Mouse (Mus musculus): ENCODE data around the gene Yjefn3. TPM values are rescaled to one million over a fixed set of nuclear protein-coding genes. Genes with fewer than 3 reads are reported as not detected.

The Yjefn3 gene
- polyA plus RNA-seq, 1 experiment from 2014 or later = 10.8 TPM

DNA sequence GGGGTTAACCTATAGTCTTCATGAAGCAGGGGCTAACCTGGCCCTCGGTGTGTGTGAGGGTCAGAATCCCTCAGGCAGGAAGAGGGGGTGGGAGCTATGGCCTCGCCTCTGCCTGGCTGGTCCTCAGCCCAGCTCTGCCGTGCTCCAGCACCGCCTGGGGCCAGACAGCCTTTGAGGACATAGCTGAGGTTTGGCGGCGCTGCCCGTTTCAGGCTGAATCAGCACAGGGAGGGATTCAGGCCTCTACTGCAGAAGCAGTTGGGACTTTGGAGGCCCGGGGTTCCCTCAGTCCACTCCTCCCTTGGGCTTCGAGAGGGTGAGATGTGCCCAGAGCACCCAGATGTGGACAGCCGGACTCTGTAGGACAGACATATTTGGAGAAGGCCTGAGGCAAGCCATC, 26.4 kb downstream of the Yjefn3 start:
- Histone ChIP-seq H3K27me3 (peaks cover 33% of the 10 kb centered on the region), H3K4me3 (replicated peaks) (no peak overlapping the region), H3K36me3 (peaks cover 21% of the 10 kb centered on the region), H3K9me3 (no peaks in the 10 kb centered on the region), H3K9ac (replicated peaks) (no peak overlapping the region), H3K4me2 (replicated peaks) (no peak overlapping the region), H3K4me1 (replicated peaks) (peaks cover 5% of the 10 kb centered on the region; the same call in 1 of the 2 replicates), H3K27ac (no peak overlapping the region)
- 43% methylated on average over 10 of the region's 10 CpGs for WGBS
- no peak for ATAC-seq

DNA sequence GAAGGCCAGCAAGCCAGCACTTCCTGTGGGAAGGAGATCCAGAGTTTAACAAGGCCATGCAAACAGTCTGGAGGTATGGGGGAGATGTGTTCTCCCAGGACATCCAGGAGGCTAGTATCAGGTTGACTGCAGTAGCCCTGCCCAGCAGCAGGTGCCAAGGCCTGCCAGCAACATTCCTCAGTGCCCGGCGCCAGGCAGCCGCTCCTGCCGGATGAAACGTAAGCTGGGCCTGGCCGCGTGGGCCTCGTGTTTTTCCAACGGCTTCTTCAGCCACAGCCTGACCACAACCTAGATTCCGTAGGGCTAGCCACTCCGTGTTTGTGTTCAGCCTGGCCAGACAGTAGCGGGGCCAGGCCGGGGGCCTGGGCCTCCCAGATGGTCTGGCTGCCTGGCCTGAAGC, 27.9 kb downstream of the Yjefn3 start:
- Histone ChIP-seq H3K9me3 (no peaks in the 10 kb centered on the region), H3K9ac (replicated peaks) (no peak overlapping the region), H3K4me2 (replicated peaks) (no peak overlapping the region), H3K36me3 (peaks cover 32% of the 10 kb centered on the region), H3K4me1 (replicated peaks) (no peaks in the 10 kb centered on the region), H3K27me3 (peaks cover 19% of the 10 kb centered on the region), H3K27ac (no peak overlapping the region), H3K4me3 (replicated peaks) (no peak overlapping the region)
- WGBS = 90% methylated on average over 13 of the region's 13 CpGs
- ATAC-seq = no peak

DNA sequence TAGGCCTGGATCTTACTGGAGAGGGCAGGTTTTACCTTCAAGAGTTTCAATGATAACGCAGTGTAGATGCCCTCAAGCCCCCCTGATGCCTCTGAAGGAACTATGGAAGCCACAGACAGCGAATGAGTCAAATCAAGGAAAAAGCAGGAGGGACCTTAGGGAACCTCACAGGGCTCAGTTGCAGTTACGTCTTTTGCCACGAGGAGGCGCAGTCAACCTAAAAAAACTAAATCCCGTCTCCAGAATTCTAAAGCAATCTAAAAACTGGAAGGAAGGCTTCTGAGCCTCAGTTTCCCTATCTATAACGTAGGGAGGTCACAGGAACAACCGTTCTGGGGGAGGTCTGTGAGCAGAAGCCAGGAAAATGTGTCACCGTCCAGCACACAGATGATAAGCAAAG, 28.4 kb downstream of the Yjefn3 start:
- no peak overlapping the region for H3K4me3 ChIP-seq (replicated peaks)
- H3K4me1 ChIP-seq (replicated peaks) = no peaks in the 10 kb centered on the region
- H3K4me2 ChIP-seq (replicated peaks) = no peak overlapping the region
- H3K27me3 ChIP-seq = peaks cover 14% of the 10 kb centered on the region
- H3K36me3 ChIP-seq = peaks cover 32% of the 10 kb centered on the region
- no peak for ATAC-seq
- WGBS = 10% methylated on average over 9 of the region's 9 CpGs
- H3K9ac ChIP-seq (replicated peaks) = no peak overlapping the region
- no peak overlapping the region for H3K27ac ChIP-seq
- H3K9me3 ChIP-seq = no peaks in the 10 kb centered on the region

DNA sequence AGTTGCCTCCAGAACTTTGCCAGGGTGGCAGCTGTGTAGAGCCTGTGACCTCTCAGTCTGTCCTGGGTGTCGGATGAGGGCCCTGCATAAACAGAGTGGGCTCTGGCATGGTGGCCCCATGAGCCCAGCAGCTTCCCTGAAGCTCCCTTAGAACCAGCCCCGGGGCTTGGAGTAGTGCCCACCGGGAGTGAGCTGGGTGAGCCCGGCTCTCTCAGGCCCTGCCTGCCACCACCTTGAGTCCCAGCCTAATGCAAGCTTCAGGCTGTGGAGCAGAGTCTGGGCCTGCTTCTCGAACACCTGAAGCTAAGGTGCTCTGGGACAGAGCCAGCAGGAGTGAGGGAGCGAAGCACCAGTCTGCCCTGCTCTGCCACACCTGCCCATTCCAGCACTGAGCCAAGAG, 31.6 kb downstream of the Yjefn3 start:
- H3K4me1 ChIP-seq (replicated peaks) = no peaks in the 10 kb centered on the region
- H3K36me3 ChIP-seq = peaks cover 37% of the 10 kb centered on the region
- H3K27ac ChIP-seq = no peak overlapping the region
- H3K4me3 ChIP-seq (replicated peaks) = no peak overlapping the region
- no peak overlapping the region for H3K4me2 ChIP-seq (replicated peaks)
- H3K9me3 ChIP-seq = no peaks in the 10 kb centered on the region
- ATAC-seq = peak; percentile 24; the same call in 1 of the 2 replicates
- no peaks in the 10 kb centered on the region for H3K27me3 ChIP-seq
- 88% methylated on average over 6 of the region's 6 CpGs for WGBS
- 0 out of 2 replicates have a peak overlapping the region, but pooled peaks have one; percentile 16 for H3K9ac ChIP-seq (replicated peaks)

DNA sequence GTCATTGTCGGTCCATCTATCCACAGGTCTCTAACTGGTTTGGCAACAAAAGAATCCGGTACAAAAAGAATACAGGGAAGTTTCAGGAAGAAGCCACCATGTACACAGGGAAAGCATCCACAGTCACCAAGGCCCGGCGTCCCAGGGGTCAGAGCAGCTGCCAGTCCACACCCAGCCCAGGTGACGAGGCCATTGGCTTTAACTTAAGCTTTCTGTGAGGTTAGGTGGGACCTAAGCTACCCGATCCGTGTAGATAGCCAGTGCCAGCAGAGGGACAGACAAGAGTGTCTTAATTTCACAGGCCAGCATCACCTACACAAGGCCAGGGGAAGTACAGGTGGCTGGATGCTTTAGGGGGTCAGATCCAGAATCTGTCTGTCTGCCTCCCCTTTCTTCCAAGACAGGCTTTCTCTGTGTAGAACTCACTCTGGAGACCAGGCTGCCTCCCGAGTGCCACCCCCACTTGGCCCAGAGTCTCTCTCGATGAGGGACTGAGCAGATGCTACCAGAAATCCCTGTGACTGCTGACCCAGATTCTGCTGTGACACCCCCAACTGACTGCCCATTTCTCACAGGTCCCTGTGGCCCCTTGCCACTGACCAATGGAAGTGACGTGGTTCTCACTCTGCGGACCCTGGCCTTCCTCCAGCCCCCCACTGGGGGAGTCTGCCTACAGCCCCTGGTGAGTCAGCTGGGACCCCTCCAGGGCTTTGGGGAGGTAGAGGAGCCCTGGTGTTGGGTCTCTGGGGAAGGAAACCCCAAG, 32.3 kb downstream of the Yjefn3 start:
- ATAC-seq = no peak
- peaks cover 42% of the 10 kb centered on the region for H3K36me3 ChIP-seq
- no peak overlapping the region for H3K27ac ChIP-seq
- H3K4me2 ChIP-seq (replicated peaks) = no peak overlapping the region
- WGBS = 88% methylated on average over 11 of the region's 11 CpGs
- no peaks in the 10 kb centered on the region for H3K27me3 ChIP-seq
- H3K4me3 ChIP-seq (replicated peaks) = no peak overlapping the region
- no peaks in the 10 kb centered on the region for H3K4me1 ChIP-seq (replicated peaks)
- H3K9me3 ChIP-seq = no peaks in the 10 kb centered on the region
- H3K9ac ChIP-seq (replicated peaks) = no peak overlapping the region

DNA sequence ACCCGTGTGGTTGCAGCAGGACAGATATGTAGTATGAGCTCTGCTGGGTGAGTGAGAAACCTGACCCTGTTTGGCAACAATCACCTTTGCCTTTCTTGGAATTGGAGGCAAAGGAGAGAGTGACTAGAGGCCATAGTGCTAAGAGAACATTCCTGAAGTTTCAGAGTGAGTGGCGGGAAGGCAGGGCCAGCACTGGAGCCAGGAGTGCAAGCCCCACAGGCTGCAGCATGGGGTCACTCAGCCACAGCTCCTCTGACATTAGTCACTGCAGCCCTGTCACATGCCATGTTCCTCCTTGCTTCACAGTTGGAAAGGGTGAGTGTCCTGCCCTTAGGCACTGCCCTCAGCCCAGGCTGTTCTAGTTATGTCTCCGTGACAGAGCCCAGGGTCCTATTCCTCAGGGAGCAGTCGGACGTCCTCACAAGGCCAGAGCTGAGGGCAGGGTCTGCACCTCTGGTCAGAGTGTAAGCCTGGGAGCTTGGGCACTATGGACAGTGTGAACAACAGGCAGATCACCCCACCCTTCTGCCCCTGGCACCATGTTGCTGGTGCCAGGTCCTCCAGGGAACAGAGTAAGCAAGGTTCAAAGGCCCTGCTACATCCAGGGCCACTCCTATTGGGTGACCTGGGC, 34.7 kb downstream of the Yjefn3 start:
- H3K27ac ChIP-seq = no peak overlapping the region
- no peaks in the 10 kb centered on the region for H3K9me3 ChIP-seq
- WGBS = 81% methylated on average over 5 of the region's 5 CpGs
- no peaks in the 10 kb centered on the region for H3K4me1 ChIP-seq (replicated peaks)
- peaks cover 55% of the 10 kb centered on the region for H3K36me3 ChIP-seq
- no peak for ATAC-seq
- H3K27me3 ChIP-seq = no peaks in the 10 kb centered on the region
- H3K9ac ChIP-seq (replicated peaks) = no peak overlapping the region
- no peak overlapping the region for H3K4me3 ChIP-seq (replicated peaks)
- H3K4me2 ChIP-seq (replicated peaks) = no peak overlapping the region

DNA sequence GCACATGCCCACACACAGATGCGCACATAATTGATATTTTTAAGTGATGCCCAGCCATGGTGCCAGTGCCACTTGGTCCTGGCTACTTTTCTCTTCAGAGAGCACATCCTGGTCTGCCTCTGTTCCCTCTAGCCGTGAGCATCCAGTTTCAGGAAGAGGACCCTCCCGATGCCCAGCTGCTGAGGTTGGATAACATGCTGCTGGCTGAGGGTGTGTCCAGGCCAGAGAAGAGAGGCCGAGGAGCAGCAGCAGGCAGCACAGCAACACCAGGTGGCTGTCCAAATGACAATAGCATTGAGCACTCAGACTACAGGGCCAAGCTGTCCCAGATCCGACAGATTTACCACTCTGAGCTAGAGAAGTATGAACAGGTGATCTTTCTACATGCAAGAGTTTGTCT, 38.3 kb downstream of the Yjefn3 start:
- H3K9ac ChIP-seq (replicated peaks) = no peak overlapping the region
- peaks cover 54% of the 10 kb centered on the region for H3K36me3 ChIP-seq
- no peak overlapping the region for H3K4me3 ChIP-seq (replicated peaks)
- H3K9me3 ChIP-seq = no peaks in the 10 kb centered on the region
- no peaks in the 10 kb centered on the region for H3K4me1 ChIP-seq (replicated peaks)
- H3K4me2 ChIP-seq (replicated peaks) = no peak overlapping the region
- ATAC-seq = no peak
- H3K27me3 ChIP-seq = no peaks in the 10 kb centered on the region
- no peak overlapping the region for H3K27ac ChIP-seq
- WGBS = 81% methylated on average over 5 of the region's 5 CpGs

DNA sequence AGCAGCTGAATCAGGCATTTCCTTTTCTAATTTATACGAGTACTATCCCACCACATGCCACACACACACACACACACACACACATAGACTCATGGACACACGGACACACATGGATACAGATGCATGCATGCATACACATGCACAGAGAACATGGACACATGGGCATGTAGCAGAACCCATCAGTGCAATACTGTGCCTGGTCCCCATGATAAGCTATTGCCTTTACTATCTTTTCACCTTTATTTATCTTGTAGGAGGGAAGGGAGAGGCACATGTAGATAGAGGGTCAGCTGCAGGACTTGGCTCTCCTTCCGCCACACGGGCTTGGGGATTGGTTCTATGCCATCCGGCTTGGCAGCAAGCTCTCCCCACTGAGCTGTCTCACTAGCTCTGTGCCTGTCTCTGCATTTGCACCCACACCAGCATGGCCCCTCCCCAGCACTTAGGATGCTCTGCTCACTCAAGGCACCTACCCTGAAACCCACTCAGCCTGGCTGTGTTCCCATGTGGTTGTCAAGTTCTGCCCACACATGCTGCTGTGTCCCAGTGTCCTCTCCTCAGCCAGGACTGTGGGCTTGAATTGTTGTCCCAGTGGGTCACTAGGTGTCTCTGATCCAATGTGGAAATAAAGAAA, 39.0 kb downstream of the Yjefn3 start:
- peaks cover 58% of the 10 kb centered on the region for H3K36me3 ChIP-seq
- ATAC-seq = no peak
- H3K27ac ChIP-seq = no peak overlapping the region
- 88% methylated on average over 5 of the region's 5 CpGs for WGBS
- no peaks in the 10 kb centered on the region for H3K4me1 ChIP-seq (replicated peaks)
- H3K9ac ChIP-seq (replicated peaks) = no peak overlapping the region
- H3K4me2 ChIP-seq (replicated peaks) = no peak overlapping the region
- no peaks in the 10 kb centered on the region for H3K27me3 ChIP-seq
- H3K9me3 ChIP-seq = no peaks in the 10 kb centered on the region
- no peak overlapping the region for H3K4me3 ChIP-seq (replicated peaks)

DNA sequence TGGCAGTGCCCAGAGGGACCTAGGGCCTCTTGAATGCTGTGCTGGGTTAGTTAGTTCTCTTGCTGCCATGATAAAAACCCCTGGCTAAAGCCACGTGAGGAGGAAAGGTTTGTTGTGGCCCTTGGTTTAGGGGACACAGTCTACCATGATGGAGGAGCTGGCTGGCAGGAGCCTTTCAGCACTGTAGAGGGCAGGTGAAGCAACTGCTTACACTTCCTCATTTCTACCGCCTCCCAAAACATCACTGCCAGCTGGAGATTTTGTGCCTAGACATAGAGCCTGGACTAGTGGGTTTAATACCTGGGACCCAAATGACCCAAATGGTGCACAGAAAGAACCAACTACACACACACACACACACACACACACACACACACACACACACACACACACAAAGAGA, 41.3 kb downstream of the Yjefn3 start:
- Histone ChIP-seq H3K4me2 (replicated peaks) (no peak overlapping the region), H3K27ac (no peak overlapping the region), H3K36me3 (peaks cover 56% of the 10 kb centered on the region), H3K9me3 (no peaks in the 10 kb centered on the region), H3K4me1 (replicated peaks) (no peaks in the 10 kb centered on the region), H3K9ac (replicated peaks) (no peak overlapping the region), H3K4me3 (replicated peaks) (no peak overlapping the region), H3K27me3 (no peaks in the 10 kb centered on the region)
- no peak for ATAC-seq
- 64% methylated on average over 2 of the region's 2 CpGs for WGBS

DNA sequence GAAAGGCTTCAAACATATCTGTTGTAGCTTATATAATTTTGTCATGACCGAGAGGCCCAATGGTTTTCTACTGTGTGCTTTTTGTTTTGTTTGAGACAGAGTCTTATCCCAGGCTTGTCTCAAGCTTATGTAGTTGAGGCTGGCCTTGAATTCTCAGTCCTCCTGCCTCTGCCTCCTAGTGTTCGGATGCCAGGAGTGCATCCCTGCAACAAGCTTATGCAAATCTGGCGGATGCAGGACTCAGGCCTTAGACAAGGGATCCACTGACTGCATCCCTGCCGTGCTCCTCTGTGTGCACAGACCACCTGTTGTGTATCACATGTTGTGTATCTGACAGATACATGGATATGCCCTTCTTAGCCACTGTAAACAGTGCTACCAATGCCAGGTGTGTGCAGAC, 41.7 kb downstream of the Yjefn3 start:
- WGBS = 55% methylated on average over 4 of the region's 4 CpGs
- no peak for ATAC-seq
- Histone ChIP-seq H3K4me3 (replicated peaks) (no peak overlapping the region), H3K9me3 (no peaks in the 10 kb centered on the region), H3K9ac (replicated peaks) (no peak overlapping the region), H3K27me3 (no peaks in the 10 kb centered on the region), H3K27ac (no peak overlapping the region), H3K4me1 (replicated peaks) (no peaks in the 10 kb centered on the region), H3K4me2 (replicated peaks) (no peak overlapping the region), H3K36me3 (peaks cover 52% of the 10 kb centered on the region)

DNA sequence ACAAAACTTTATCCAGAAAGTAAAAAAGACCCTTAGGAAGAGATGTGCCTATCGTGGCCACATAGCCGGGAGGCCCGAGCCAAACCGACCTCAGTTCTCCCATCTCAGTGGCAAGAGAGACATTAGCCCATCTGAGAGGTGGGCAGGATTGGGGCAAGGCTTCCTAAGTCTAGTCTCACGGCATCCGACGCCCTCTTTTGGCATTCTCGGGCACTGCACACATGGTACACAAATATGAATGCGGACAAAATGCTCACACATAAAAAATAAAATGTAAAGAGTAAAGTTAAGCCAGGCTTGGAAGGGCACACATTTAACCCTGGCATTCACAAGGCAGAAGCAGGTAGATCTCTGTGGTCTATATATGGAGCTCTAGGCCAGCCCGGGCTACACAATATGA, 48.6 kb downstream of the Yjefn3 start:
- H3K9ac ChIP-seq (replicated peaks) = no peak overlapping the region
- 92% methylated on average over 10 of the region's 10 CpGs for WGBS
- no peaks in the 10 kb centered on the region for H3K4me1 ChIP-seq (replicated peaks)
- no peak overlapping the region for H3K27ac ChIP-seq
- peaks cover 16% of the 10 kb centered on the region for H3K36me3 ChIP-seq
- H3K9me3 ChIP-seq = no peaks in the 10 kb centered on the region
- no peak overlapping the region for H3K4me2 ChIP-seq (replicated peaks)
- no peak for ATAC-seq
- H3K4me3 ChIP-seq (replicated peaks) = no peak overlapping the region
- no peaks in the 10 kb centered on the region for H3K27me3 ChIP-seq

DNA sequence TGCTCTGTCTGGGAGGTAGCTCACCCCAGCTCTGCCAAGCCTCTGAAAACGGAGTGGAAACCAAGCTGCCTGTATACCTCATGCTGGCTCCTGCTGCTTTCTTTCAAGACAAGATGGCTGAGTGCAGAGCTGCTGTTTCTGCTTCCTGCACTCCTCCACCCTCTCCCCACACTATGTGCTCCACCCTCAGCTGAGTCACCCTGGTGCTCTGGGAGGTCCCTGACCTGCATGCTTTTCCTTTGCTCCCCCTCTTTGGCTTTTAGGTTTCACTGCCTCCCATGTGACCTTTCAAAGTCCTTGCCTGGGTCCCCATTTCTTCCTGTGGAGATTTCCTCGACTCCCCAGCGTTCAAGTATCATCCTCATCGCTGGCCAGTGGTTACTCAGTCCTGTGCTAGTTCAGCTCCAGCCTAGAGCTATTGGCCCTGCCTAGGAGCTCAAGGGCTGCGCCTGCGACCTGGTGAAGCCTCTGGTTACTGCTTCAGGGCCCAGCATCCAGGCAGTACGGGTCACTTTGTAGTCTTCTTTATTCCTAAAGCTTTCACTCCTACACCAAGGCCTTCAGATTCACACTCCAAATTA, 51.5 kb downstream of the Yjefn3 start:
- 85% methylated on average over 7 of the region's 7 CpGs for WGBS
- H3K9me3 ChIP-seq = no peaks in the 10 kb centered on the region
- ATAC-seq = 0 out of 2 replicates have a peak, but pooled peaks have one; percentile 14
- no peak overlapping the region for H3K27ac ChIP-seq
- H3K9ac ChIP-seq (replicated peaks) = no peak overlapping the region
- H3K4me3 ChIP-seq (replicated peaks) = no peak overlapping the region
- no peaks in the 10 kb centered on the region for H3K4me1 ChIP-seq (replicated peaks)
- no peaks in the 10 kb centered on the region for H3K27me3 ChIP-seq
- no peak overlapping the region for H3K4me2 ChIP-seq (replicated peaks)
- H3K36me3 ChIP-seq = peaks cover 17% of the 10 kb centered on the region

Data from midbrain, embryonic 13.5 days (tissue).